Mouse (Mus musculus) adrenal gland, postnatal 36 days (tissue): ENCODE results near the gene Tenm3. TPM values are rescaled to one million over a fixed set of nuclear protein-coding genes. Genes with fewer than 3 reads are reported as not detected.

ENCODE experiments used
- DNase-seq, 2 experiments: peaks; one replicate each; pipeline ENCODE4 v3.0.0; 2021; ENCODE audit warnings: mixed read lengths in 1 of 2
- total RNA-seq, 2 experiments: library from RNA; stranded (reverse); gene quantifications; 2 replicates each; pipeline ENCODE4 v1.2.3; 2021

Gene Tenm3
- total RNA-seq, 2 experiments from 2014 or later: 5.4 to 36.3 TPM

GRCm38 (mm10) chr8:48810615-48811014 lies 33.1 kb downstream of the Tenm3 start:
- no peak for DNase-seq

GRCm38 (mm10) chr8:48809104-48809503 lies 34.6 kb downstream of the Tenm3 start:
- DNase-seq: no peak

- no peak for DNase-seq
Measured at GRCm38 (mm10) chr8:48803070-48803469, 40.7 kb downstream of the Tenm3 start.

- DNase-seq: no peak
Measured at GRCm38 (mm10) chr8:48802231-48802630, 41.5 kb downstream of the Tenm3 start.

- DNase-seq: peak in 1 of 2 experiments; percentile 12
Measured at GRCm38 (mm10) chr8:48797955-48798359, 45.8 kb downstream of the Tenm3 start.

- no peak for DNase-seq
Measured at GRCm38 (mm10) chr8:48794285-48794684, 49.5 kb downstream of the Tenm3 start.

GRCm38 (mm10) chr8:48793729-48794128 lies 50.0 kb downstream of the Tenm3 start:
- no peak for DNase-seq

- DNase-seq: peak; percentile 56 to 63
Measured at GRCm38 (mm10) chr8:48792587-48793326, 51.0 kb downstream of the Tenm3 start.

GRCm38 (mm10) chr8:48783308-48783707 lies 60.4 kb downstream of the Tenm3 start:
- no peak for DNase-seq

GRCm38 (mm10) chr8:48780628-48781027 lies 63.1 kb downstream of the Tenm3 start:
- DNase-seq: no peak

GRCm38 (mm10) chr8:48779194-48779593 lies 64.6 kb downstream of the Tenm3 start:
- no peak for DNase-seq

- DNase-seq: no peak
Measured at GRCm38 (mm10) chr8:48776081-48776480, 67.7 kb downstream of the Tenm3 start.

GRCm38 (mm10) chr8:48775531-48776037 lies 68.2 kb downstream of the Tenm3 start:
- DNase-seq: no peak

GRCm38 (mm10) chr8:48774837-48775236 lies 68.9 kb downstream of the Tenm3 start:
- no peak for DNase-seq

GRCm38 (mm10) chr8:48766545-48767234 lies 77.1 kb downstream of the Tenm3 start:
- no peak for DNase-seq

GRCm38 (mm10) chr8:48765212-48765611 lies 78.5 kb downstream of the Tenm3 start:
- no peak for DNase-seq

GRCm38 (mm10) chr8:48764011-48764410 lies 79.7 kb downstream of the Tenm3 start:
- no peak for DNase-seq

GRCm38 (mm10) chr8:48756874-48757273 lies 86.9 kb downstream of the Tenm3 start:
- DNase-seq: no peak

- no peak for DNase-seq
Measured at GRCm38 (mm10) chr8:48755492-48755891, 88.3 kb downstream of the Tenm3 start.

GRCm38 (mm10) chr8:48754959-48755358 lies 88.8 kb downstream of the Tenm3 start:
- DNase-seq: no peak

GRCm38 (mm10) chr8:48751965-48752364 lies 91.8 kb downstream of the Tenm3 start:
- DNase-seq: no peak

GRCm38 (mm10) chr8:48748503-48749059 lies 95.2 kb downstream of the Tenm3 start:
- DNase-seq: no peak

- no peak for DNase-seq
Measured at GRCm38 (mm10) chr8:48743912-48744311, 99.8 kb downstream of the Tenm3 start.
